Mouse (Mus musculus) erythroblast, embryonic 14.5 days (primary cell): ENCODE results near the gene Fgfr2.

Experiments used
- GATA1 ChIP-seq: IDR thresholded peaks from 2 replicates; pipeline ENCODE4 v1.6.1; 2012; ENCODE audit warnings: low read length, inconsistent platforms, mixed read lengths
- TAL1 ChIP-seq: IDR thresholded peaks from 3 replicates; pipeline ENCODE4 v1.6.1; 2012; ENCODE audit warnings: low read length, inconsistent platforms, mixed read lengths

DNA sequence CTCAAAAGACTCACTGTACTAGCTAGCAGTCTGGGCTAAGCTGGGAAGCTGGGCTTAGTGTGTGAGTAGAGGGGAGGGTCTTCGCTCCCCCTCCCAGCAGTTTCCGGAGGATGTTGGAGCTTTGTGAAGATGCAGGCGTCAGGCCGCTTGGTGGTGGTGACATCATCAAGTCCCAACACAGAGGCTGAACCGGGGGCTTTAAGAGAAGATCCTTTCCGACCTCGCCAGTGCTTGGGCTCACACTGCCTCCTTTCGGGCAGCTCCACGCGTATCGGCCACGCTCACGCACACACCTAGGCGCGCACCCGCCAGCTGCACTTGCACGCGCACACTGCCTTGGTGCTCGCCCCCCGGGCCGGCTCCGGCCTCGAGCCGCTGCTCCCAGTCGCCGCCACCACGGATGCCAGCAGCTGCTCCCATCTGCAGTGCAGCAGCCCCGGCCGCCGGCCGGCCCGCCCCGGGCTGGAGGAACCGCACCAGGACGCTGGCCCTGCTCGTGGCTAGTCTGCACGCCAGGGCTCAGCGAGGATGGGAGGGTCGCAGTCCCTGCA, 2430.7 kb downstream of the Fgfr2 start:
- no peak for TF ChIP-seq TAL1
- no peak for TF ChIP-seq GATA1
